Mouse (Mus musculus): ENCODE data around the gene Gm5141. TPM values are rescaled to one million over a fixed set of nuclear protein-coding genes. Genes with fewer than 3 reads are reported as not detected.
A peak's percentile ranks its signal among the peaks of the same experiment; 100 is the strongest.
"Not testable (repeated sequence)": the region's sequence is repeated elsewhere in the genome, so short reads cannot be mapped to it uniquely, and the experiment has no call there.

The Gm5141 gene
- total RNA-seq (2022): 1 to 10 TPM; 1.3 to 6.8 (median 3.1) TPM

DNA sequence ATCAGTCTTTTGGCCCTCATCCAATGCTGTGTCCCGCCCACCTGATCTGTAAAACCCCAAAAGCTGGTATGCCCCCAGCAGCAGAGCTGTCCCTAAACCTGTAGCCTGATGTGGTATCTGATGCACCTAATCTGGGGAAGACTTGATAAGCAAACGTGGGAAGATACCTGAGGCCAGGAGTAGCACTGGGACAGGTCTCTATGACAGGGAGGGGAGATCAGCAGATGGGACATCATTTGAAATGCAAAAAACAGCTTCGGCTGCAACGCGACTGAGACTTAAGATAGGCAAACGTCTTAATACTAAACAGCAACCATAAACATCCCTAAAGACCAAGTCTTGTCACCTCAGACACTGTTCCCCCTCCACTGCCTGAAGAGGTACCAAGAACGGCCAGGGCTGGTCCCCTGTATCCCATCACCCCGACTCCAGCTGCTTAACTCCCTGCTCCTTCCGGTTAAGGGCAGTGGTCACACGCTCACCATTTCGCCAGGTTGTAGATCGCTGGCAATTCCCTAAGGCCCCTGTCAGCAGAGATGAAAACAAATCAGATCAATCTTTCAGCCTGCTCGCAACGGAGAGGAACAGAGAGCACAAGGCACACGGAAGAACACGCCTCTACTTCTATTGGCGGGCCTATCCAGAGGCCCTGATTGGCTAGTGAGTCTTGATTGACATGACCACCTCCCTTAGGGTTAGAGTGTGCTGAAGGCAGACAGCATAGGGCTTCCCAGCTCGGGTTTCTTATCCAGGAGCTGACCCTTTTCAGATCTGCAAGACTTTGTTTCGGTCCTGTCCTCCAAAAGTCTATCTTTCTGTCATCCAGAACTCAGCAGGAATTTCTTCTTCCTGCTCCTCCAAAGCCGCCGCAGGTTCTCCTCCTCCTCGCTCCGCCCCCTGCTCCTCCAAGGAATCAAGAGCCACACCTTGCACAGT lies at the start of gene Gm5141:
Gene Gm5141 (minus strand): TSS at position 610 of the 936 bp plus-strand sequence.
- peak; percentile 10 for DNase-seq

DNA sequence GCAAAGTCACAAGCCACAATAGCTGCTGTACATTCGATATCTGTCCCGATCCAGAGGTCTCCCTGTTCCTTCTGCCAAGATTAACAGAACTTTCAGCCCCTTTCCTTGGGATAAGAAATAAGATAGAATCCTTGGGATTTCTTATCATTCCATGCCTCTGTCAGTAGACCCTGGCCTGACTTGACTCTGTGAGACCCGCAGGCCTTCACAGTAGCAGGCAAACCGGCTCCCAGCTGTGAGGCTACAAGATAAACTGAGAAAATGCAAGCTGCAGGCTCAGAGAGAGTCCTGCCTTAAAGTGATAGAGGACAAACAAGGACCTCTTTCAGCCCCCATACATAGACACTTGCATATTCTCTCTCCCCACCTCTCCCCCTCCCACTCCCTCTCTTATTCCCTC lies 47.7 kb upstream of the Gm5141 start:
- no peak for DNase-seq

DNA sequence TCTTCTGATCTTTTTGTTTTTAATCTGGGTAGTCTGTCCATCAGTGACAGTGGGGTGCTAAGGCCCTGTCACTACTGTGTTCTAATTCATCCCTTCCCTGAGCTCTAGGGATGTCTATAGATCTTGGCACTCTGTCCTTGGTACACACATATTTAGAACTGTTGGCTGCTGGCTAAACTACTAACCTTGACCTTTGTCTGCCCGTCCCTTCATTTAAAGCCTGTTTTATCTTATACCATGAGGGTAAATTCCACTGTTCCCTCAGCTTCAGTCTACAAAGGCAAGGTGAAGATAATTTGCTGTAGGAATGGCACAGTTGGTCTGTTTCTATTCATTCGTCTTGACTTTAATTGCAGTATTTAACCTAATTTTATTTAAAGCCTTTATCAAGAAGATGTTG lies 46.6 kb upstream of the Gm5141 start:
- DNase-seq: no peak

DNA sequence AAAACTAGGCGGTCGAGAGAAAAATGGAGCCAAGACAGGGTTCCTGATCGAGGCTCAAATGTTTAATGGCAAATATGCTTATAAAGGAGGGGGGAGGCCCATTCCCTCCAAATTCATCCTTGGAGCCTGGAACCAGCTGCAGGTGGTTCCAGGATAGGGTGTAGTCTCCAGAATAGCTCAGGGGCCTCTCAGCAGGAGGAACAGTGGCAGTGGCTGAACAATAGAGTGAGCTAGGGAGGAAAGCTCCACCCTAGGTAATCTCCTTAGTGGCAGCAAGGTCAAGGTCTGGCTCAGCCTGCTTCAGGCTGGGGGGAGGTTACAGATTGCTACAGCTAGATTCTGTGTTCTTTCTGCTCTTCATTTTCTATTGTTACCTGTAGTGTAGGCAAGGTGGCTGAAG lies 30.1 kb upstream of the Gm5141 start:
- not testable (repeated sequence) for DNase-seq

DNA sequence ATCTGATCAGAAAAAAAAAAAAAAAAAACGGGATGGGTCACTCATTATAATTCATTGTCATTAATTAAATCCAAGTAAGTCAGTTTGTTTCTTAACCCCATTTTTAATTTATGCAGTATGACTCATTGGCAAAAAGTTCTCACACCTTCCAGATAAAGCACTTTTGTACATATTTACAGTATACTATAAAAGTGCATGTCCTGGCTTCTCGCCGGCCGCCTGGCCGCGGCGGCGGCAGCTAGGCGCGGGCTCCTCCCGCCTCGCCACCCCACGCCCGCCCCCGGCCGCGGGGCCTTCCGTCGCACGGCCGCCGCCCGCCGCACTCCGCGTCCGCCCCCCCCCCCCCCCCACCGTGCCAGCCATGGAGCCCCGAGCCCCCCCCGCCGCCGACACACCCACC lies 27.1 kb upstream of the Gm5141 start:
- no peak for DNase-seq

DNA sequence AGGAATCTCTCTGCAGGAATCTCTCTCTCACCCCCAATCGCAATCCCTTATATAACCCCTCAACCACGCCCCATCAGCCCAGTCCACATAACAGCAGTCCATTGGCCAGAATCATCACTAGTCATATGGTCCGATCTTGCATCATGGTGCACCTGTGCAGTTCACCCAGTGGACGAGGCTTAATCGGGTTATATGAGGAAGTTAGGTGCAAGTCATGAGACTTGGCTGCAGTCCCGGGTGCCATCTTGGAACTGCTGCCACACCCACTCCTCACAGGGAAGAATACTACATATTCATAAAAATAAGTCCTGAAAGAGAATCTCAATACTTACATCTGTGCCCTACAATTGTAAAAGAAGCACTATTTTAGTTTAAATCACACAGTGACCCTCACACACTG lies 22.4 kb upstream of the Gm5141 start:
- not testable (repeated sequence) for DNase-seq

DNA sequence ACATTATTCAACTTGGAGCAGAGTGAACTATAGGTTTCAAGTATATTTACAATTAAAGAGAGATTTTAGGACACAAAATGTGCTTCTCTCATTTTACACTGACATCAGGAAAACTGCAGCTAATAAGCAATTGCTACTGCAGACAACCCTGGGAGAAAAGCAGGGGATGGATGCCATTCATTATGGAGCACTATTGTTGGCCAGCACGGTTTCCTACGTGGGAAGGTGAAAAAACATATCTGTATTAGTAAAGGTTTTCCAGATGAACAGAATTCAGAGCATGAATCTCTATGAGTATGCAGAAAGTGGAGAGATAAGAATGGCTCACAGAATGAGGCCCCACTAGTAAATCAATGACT lies 506 bp upstream of the Gm5141 start:
- not testable (repeated sequence) for DNase-seq

DNA sequence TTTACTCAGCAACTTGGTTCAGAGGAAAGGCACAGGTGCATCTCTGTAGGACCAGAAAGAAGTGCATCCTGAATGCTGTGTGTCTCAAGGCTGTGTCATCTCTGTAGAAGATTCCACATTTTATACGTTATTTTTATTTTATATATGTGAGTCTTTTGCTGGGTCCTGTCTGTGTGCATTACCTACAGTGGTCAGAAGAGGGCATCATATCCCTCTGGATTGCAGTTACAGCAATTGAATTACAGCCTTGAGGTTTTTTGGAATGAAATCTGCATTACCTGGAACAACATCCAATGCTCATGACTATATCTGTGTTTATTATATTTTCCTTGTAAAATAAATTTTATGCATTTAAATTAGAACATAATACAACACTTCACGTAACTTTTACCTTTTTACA lies 21.8 kb downstream of the Gm5141 start:
- not testable (repeated sequence) for DNase-seq

DNA sequence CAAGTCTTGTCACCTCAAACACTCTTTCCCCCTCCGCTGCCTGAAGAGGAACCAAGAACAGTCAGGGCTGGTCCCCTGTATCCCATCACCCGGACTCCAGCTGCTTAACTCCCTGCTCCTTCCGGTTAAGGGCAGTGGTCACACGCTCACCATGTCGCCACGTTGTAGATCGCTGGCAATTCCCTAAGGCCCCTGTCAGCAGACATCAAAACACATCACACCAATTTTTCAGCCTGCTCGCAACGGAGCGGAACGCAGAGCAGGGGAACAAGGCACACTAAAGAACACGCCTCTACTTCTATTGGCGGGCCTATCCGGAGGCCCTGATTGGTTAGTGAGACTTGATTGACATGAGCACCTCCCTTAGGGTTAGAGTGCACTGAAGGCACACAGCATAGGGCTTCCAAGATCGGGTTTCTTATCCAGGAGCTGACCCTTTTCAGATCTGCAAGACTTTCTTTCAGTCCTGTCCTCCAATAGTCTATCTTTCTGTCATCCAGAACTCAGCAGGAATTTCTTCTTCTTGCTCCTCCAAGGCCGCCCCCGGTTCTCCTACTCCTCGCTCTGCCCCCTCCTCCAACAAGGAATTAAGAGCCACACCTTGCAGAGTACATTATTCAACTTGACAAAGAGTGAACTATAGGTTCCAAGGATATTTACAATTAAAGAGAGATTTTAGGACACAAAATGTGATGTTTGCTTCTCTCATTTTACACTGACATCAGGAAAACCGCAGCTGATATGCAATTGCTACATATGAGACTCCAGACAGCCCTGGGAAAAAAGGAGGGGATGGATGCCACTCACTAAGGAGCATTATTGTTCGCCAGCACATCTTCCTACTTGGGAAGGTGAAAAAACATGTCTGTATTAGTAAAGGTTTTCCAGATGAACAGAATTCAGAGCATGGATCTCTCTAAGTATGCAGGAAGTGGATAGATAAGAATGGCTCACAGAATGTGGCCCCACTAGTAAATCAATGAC lies 24.9 kb downstream of the Gm5141 start, which contains the start of gene Platr25:
Gene Platr25 (minus strand): TSS at position 278 of the 984 bp plus-strand sequence.
- peak; percentile 42 for DNase-seq

DNA sequence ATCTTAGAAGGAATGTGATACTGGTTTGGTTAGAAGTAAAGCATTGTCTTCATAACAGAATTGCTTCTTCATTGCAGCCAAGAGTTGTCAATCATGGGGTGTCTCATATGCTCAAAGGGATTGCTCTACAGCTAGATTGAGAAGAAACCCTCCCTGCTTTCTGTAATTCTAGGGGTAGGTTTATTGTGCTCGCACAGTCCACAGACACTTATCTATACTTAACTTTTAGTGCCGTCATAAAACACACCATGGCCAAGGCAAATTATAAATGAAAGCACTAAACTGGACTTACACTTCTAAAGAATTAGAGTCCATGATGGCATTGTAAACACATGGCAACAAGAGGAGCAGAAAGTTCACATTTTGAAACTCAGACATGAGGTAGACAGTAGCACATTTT lies 52.3 kb downstream of the Gm5141 start:
- no peak for DNase-seq

Small RNA genes lying within 50 kb of the gene (microRNA-seq; reads per million reads assigned to microRNA genes)
- gene Gm24588 (0 reads per million in 2 experiments), gene Mir713 (0 reads per million in 2 experiments)

Other genes starting within 250 kb of the Gm5141 start
- not detected for gene Zfp935, start 227.3 kb downstream of the Gm5141 start, total RNA-seq (2022)
- gene Zfp934, start 214.6 kb downstream of the Gm5141 start, total RNA-seq (2022): 1 to 10 TPM; 3.6 to 7.2 (median 5.6) TPM
- gene 6720489N17Rik, start 161.6 kb downstream of the Gm5141 start, total RNA-seq (2022): 1 to 10 TPM in 3 of 4 experiments, under 1 TPM in 1; 0.96 to 2.2 (median 1.6) TPM
- 10 to 100 TPM in 1 of 4 experiments, 1 to 10 TPM in 3; 4.4 to 10.4 (median 7.1) TPM for gene Platr25, start 25.1 kb downstream of the Gm5141 start, total RNA-seq (2022)
- 1 to 10 TPM in 3 of 4 experiments, not detected in 1; 1.6 to 2.1 (median 1.9) TPM for gene Fbp2, start 72.6 kb upstream of the Gm5141 start, total RNA-seq (2022)
- 1 to 10 TPM in 3 of 4 experiments, under 1 TPM in 1; 0.86 to 2.6 (median 2.0) TPM for gene Fbp1, start 102.5 kb upstream of the Gm5141 start, total RNA-seq (2022)
- 100 to 1,000 TPM in 3 of 4 experiments, 10 to 100 TPM in 1; 88.7 to 271 (median 175) TPM for gene 2010111I01Rik, start 179.1 kb upstream of the Gm5141 start, total RNA-seq (2022)